Mouse (Mus musculus) midbrain, embryonic 15.5 days (tissue): ENCODE data around the gene Smg9. TPM values are rescaled to one million over a fixed set of nuclear protein-coding genes. Genes with fewer than 3 reads are reported as not detected.

Experiments
- ATAC-seq: fragments of 200-750 bp; cut with Nextera tagmentation; replicated peaks from 2 replicates; pipeline ENCODE4 v1.8.0; 2017; ENCODE audit warnings: moderate TSS enrichment
- H3K27ac ChIP-seq: fragments of 300-500 bp; sonication (generic); 2 replicates; pipeline ENCODE4 v1.5.1; 2015; ENCODE audit warnings: mild to moderate bottlenecking, inconsistent platforms
- H3K27me3 ChIP-seq: fragments of 300-500 bp; sonication (generic); replicated peaks from 2 replicates; pipeline ENCODE4 v1.6.1; 2015; ENCODE audit warnings: inconsistent platforms
- H3K36me3 ChIP-seq: fragments of 300-500 bp; sonication (generic); replicated peaks from 2 replicates; pipeline ENCODE4 v1.6.1; 2015; ENCODE audit warnings: inconsistent platforms
- H3K4me1 ChIP-seq: fragments of 300-500 bp; sonication (generic); 2 replicates; pipeline ENCODE4 v1.6.1; 2015; ENCODE audit warnings: inconsistent platforms
- H3K4me2 ChIP-seq: fragments of 300-500 bp; sonication (generic); 2 replicates; pipeline ENCODE4 v1.6.1; 2015; ENCODE audit warnings: inconsistent platforms, mild to moderate bottlenecking, moderate library complexity
- H3K4me3 ChIP-seq: fragments of 300-500 bp; sonication (generic); 2 replicates; pipeline ENCODE4 v1.5.1; 2015; ENCODE audit warnings: mild to moderate bottlenecking, inconsistent platforms
- H3K9ac ChIP-seq: fragments of 300-500 bp; sonication (generic); 2 replicates; pipeline ENCODE4 v1.6.1; 2015; ENCODE audit warnings: mild to moderate bottlenecking, inconsistent platforms
- H3K9me3 ChIP-seq: fragments of 300-500 bp; sonication (generic); 2 replicates; pipeline ENCODE4 v1.6.1; 2016; ENCODE audit warnings: inconsistent platforms
- WGBS: fragments of 180-500 bp; shearing (Covaris S2); methylation state at CpG from one replicate; pipeline ENCODE4 v1.1.7; 2015; ENCODE audit warnings: mixed read lengths; 5-methylcytosine and 5-hydroxymethylcytosine counted together
- polyA plus RNA-seq: library from polyadenylated mRNA; unstranded; fragments of >200 nt; fragmentation: Nextera tagmentation; extraction: Ambion mirVana; gene quantifications from 2 replicates; pipeline ENCODE4 v1.2.1, GENCODE M21; 2015

The Smg9 gene
- polyA plus RNA-seq, 1 experiment from 2014 or later = 40.3 TPM

- no peak for ATAC-seq
- H3K4me2 ChIP-seq = no peak overlapping the region
- peaks cover 6% of the 10 kb centered on the region for H3K27me3 ChIP-seq
- peaks cover 7% of the 10 kb centered on the region for H3K4me1 ChIP-seq
- no peak overlapping the region for H3K9ac ChIP-seq
- WGBS = 64% methylated on average over 2 of the region's 2 CpGs
- no peak overlapping the region for H3K27ac ChIP-seq
- H3K36me3 ChIP-seq = no peaks in the 10 kb centered on the region
- no peak overlapping the region for H3K4me3 ChIP-seq
- no peaks in the 10 kb centered on the region for H3K9me3 ChIP-seq
Observed at GRCm38 (mm10) chr7:24380370-24380769, 19.0 kb upstream of the Smg9 start.

GRCm38 (mm10) chr7:24382730-24383372, 16.6 kb upstream of the Smg9 start:
- no peak overlapping the region for H3K9ac ChIP-seq
- 87% methylated on average over 16 of the region's 16 CpGs for WGBS
- H3K4me3 ChIP-seq = no peak overlapping the region

GRCm38 (mm10) chr7:24384070-24384469, 15.3 kb upstream of the Smg9 start:
- no peaks in the 10 kb centered on the region for H3K9me3 ChIP-seq

More at GRCm38 (mm10) chr7:24382730-24383372, 16.6 kb upstream of the Smg9 start:
- no peaks in the 10 kb centered on the region for H3K27me3 ChIP-seq
- ATAC-seq = no peak
- no peak overlapping the region for H3K27ac ChIP-seq
- H3K4me2 ChIP-seq = no peak overlapping the region
- H3K36me3 ChIP-seq = no peaks in the 10 kb centered on the region
- H3K9me3 ChIP-seq = no peaks in the 10 kb centered on the region
- H3K4me1 ChIP-seq = no peaks in the 10 kb centered on the region

GRCm38 (mm10) chr7:24384827-24385226, 14.6 kb upstream of the Smg9 start:
- no peaks in the 10 kb centered on the region for H3K4me1 ChIP-seq
- H3K27ac ChIP-seq = no peak overlapping the region
- no peak overlapping the region for H3K9ac ChIP-seq
- no peaks in the 10 kb centered on the region for H3K36me3 ChIP-seq
- peak overlapping the region; percentile 12; the same call in 1 of the 2 replicates for H3K4me3 ChIP-seq
- peak overlapping the region; percentile 30 for H3K4me2 ChIP-seq
- peak; percentile 45; the same call in 1 of the 2 replicates for ATAC-seq
- no peaks in the 10 kb centered on the region for H3K27me3 ChIP-seq
- WGBS = 9% methylated on average over 11 of the region's 11 CpGs
- no peaks in the 10 kb centered on the region for H3K9me3 ChIP-seq

More at GRCm38 (mm10) chr7:24384070-24384469, 15.3 kb upstream of the Smg9 start:
- H3K27me3 ChIP-seq = no peaks in the 10 kb centered on the region
- no peaks in the 10 kb centered on the region for H3K4me1 ChIP-seq
- H3K4me3 ChIP-seq = no peak overlapping the region
- WGBS = 65% methylated on average over 6 of the region's 6 CpGs
- no peak overlapping the region for H3K27ac ChIP-seq
- H3K9ac ChIP-seq = no peak overlapping the region
- no peaks in the 10 kb centered on the region for H3K36me3 ChIP-seq
- H3K4me2 ChIP-seq = no peak overlapping the region
- no peak for ATAC-seq

- WGBS = 78% methylated on average over 10 of the region's 10 CpGs
- Histone ChIP-seq H3K27me3 (no peaks in the 10 kb centered on the region), H3K9me3 (no peaks in the 10 kb centered on the region), H3K36me3 (no peaks in the 10 kb centered on the region), H3K9ac (no peak overlapping the region), H3K27ac (no peak overlapping the region), H3K4me2 (no peak overlapping the region), H3K4me1 (no peaks in the 10 kb centered on the region), H3K4me3 (no peak overlapping the region)
- no peak for ATAC-seq
Observed at GRCm38 (mm10) chr7:24387059-24387556, 12.3 kb upstream of the Smg9 start.

- no peak for ATAC-seq
- Histone ChIP-seq H3K4me2 (no peak overlapping the region), H3K9ac (no peak overlapping the region), H3K27me3 (no peaks in the 10 kb centered on the region), H3K27ac (no peak overlapping the region), H3K9me3 (no peaks in the 10 kb centered on the region), H3K4me3 (no peak overlapping the region), H3K4me1 (no peaks in the 10 kb centered on the region), H3K36me3 (no peaks in the 10 kb centered on the region)
- WGBS = 68% methylated on average over 13 of the region's 13 CpGs
Observed at GRCm38 (mm10) chr7:24389516-24390187, 9.8 kb upstream of the Smg9 start.

GRCm38 (mm10) chr7:24390512-24390911, 8.9 kb upstream of the Smg9 start:
- no peaks in the 10 kb centered on the region for H3K9me3 ChIP-seq
- H3K4me1 ChIP-seq = no peaks in the 10 kb centered on the region
- no peak overlapping the region for H3K9ac ChIP-seq
- 56% methylated on average over 7 of the region's 7 CpGs for WGBS
- H3K27me3 ChIP-seq = no peaks in the 10 kb centered on the region
- no peak overlapping the region for H3K4me3 ChIP-seq
- ATAC-seq = no peak
- no peaks in the 10 kb centered on the region for H3K36me3 ChIP-seq
- no peak overlapping the region for H3K27ac ChIP-seq
- H3K4me2 ChIP-seq = no peak overlapping the region

- Histone ChIP-seq H3K9me3 (no peaks in the 10 kb centered on the region), H3K4me2 (no peak overlapping the region), H3K4me3 (no peak overlapping the region), H3K27me3 (no peaks in the 10 kb centered on the region), H3K27ac (no peak overlapping the region), H3K9ac (no peak overlapping the region), H3K4me1 (no peaks in the 10 kb centered on the region), H3K36me3 (no peaks in the 10 kb centered on the region)
- no peak for ATAC-seq
- 57% methylated on average over 5 of the region's 5 CpGs for WGBS
Observed at GRCm38 (mm10) chr7:24391077-24391476, 8.3 kb upstream of the Smg9 start.

GRCm38 (mm10) chr7:24391687-24392086, 7.7 kb upstream of the Smg9 start:
- H3K27ac ChIP-seq = no peak overlapping the region
- no peak overlapping the region for H3K4me2 ChIP-seq
- H3K4me3 ChIP-seq = no peak overlapping the region
- H3K9me3 ChIP-seq = no peaks in the 10 kb centered on the region
- WGBS = 74% methylated on average over 2 of the region's 2 CpGs
- no peak overlapping the region for H3K9ac ChIP-seq
- H3K4me1 ChIP-seq = no peaks in the 10 kb centered on the region
- no peaks in the 10 kb centered on the region for H3K36me3 ChIP-seq
- no peaks in the 10 kb centered on the region for H3K27me3 ChIP-seq
- ATAC-seq = no peak

- WGBS = 80% methylated on average over 3 of the region's 3 CpGs
- no peak overlapping the region for H3K4me2 ChIP-seq
- ATAC-seq = no peak
- no peaks in the 10 kb centered on the region for H3K36me3 ChIP-seq
- no peaks in the 10 kb centered on the region for H3K4me1 ChIP-seq
- H3K9ac ChIP-seq = no peak overlapping the region
- no peaks in the 10 kb centered on the region for H3K27me3 ChIP-seq
- no peaks in the 10 kb centered on the region for H3K9me3 ChIP-seq
- H3K27ac ChIP-seq = no peak overlapping the region
- no peak overlapping the region for H3K4me3 ChIP-seq
Observed at GRCm38 (mm10) chr7:24394054-24394453, 5.4 kb upstream of the Smg9 start.

- Histone ChIP-seq H3K36me3 (no peaks in the 10 kb centered on the region), H3K4me1 (no peaks in the 10 kb centered on the region), H3K9ac (no peak overlapping the region), H3K27ac (no peak overlapping the region), H3K4me2 (no peak overlapping the region), H3K9me3 (no peaks in the 10 kb centered on the region), H3K4me3 (no peak overlapping the region), H3K27me3 (no peaks in the 10 kb centered on the region)
- no peak for ATAC-seq
- 86% methylated on average over 15 of the region's 15 CpGs for WGBS
Observed at GRCm38 (mm10) chr7:24394475-24395161, 4.8 kb upstream of the Smg9 start.

GRCm38 (mm10) chr7:24396832-24397231, 2.6 kb upstream of the Smg9 start:
- H3K9ac ChIP-seq = no peak overlapping the region
- no peaks in the 10 kb centered on the region for H3K27me3 ChIP-seq
- H3K36me3 ChIP-seq = no peaks in the 10 kb centered on the region
- peaks cover 12% of the 10 kb centered on the region for H3K4me1 ChIP-seq
- H3K4me2 ChIP-seq = no peak overlapping the region
- H3K4me3 ChIP-seq = no peak overlapping the region
- H3K9me3 ChIP-seq = no peaks in the 10 kb centered on the region
- 85% methylated on average over 11 of the region's 11 CpGs for WGBS
- ATAC-seq = no peak
- no peak overlapping the region for H3K27ac ChIP-seq
